15 mouse cellular contexts compared by ENCODE assay signal in the genomic region with DNA sequence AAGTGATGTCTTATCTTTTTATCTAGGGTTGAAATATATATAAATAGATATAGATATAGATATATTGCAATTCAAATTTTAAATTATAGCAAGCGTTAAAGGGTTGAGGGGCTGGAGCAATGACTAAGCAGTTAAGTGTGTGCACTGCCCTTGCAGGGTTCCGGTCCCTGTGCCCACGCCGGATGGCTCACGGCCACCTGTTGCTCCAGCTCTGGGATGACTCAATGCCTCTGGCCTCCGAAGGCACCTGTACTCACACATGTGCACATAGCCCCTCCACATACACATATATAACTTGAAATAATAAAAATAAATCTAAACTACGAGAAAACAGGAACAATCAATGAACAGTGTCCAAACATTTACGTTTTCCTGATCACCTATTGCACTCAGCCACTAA.
"Had no signal": no experiment of that assay in that cellular context is flagged by ENCODE, and none has a peak within 500 bp of the region (broad histone marks: within the 10 kb centered on the region; RNA-seq: fewer than 3 reads in every experiment).

No protein-coding gene starts in this region.

- H3K27me3 ChIP-seq: limb, embryonic 15.5 days; liver, embryonic 13.5 days; lung, embryonic 15.5 days; midbrain, embryonic 12.5 days; neural tube, embryonic 15.5 days; stomach, embryonic 15.5 days had no signal

- H3K4me2 ChIP-seq: limb, embryonic 15.5 days; liver, embryonic 13.5 days; lung, embryonic 15.5 days; midbrain, embryonic 12.5 days; neural tube, embryonic 15.5 days; stomach, embryonic 15.5 days had no signal

- H3K27ac ChIP-seq: kidney, postnatal 0 days; limb, embryonic 15.5 days; liver, embryonic 13.5 days; lung, embryonic 15.5 days; midbrain, embryonic 12.5 days; neural tube, embryonic 15.5 days; stomach, embryonic 15.5 days had no signal

- DNase-seq: kidney, adult 11 months; kidney, adult 9 months; kidney, postnatal 36 days; layer of hippocampus, adult 9-11 months; layer of hippocampus, postnatal 36 days; liver, embryonic 13.5 days; liver, postnatal 0 days; thymus, adult 2 months; thymus, postnatal 25 days had no signal

- H3K4me3 ChIP-seq: limb, embryonic 15.5 days; liver, embryonic 13.5 days; lung, embryonic 15.5 days; midbrain, embryonic 12.5 days; neural tube, embryonic 15.5 days; stomach, embryonic 15.5 days had no signal

- H3K36me3 ChIP-seq: limb, embryonic 15.5 days; liver, embryonic 13.5 days; lung, embryonic 15.5 days; midbrain, embryonic 12.5 days; neural tube, embryonic 15.5 days; stomach, embryonic 15.5 days had no signal
